Mouse (Mus musculus) liver, embryonic 14.5 days (tissue): ENCODE data around the gene Ltv1.

Experiments used
- CTCF ChIP-seq: IDR thresholded peaks from 2 replicates; pipeline ENCODE4 v1.5.1; 2016; ENCODE audit warnings: antibody characterized with exemption, low read depth, control low read depth
- EP300 ChIP-seq: IDR thresholded peaks from 2 replicates; pipeline ENCODE4 v1.6.1; 2016; ENCODE audit warnings: antibody characterized with exemption, low read depth

- no peak for TF ChIP-seq CTCF
- no peak for TF ChIP-seq EP300
These were observed 8.7 kb downstream of the Ltv1 start for GRCm38 (mm10) chr10:13184170-13184766.
